Mouse (Mus musculus) hematopoietic stem cell, adult 5-6 weeks (primary cell): ENCODE measurements at regions not wholly inside any gene's neighbourhood (a gene's known extent, or its start where the extent isn't known, plus 50 kb on each side); places are given as distances from the start of the nearest gene placed in this dataset.

ENCODE experiments used
- ATAC-seq, 2 experiments: fragments of 125-278 bp in 1 of 2; replicated peaks in 1 of 2; 2 replicates each; pipeline ENCODE4 v1.8.0; 2016 to 2017; ENCODE audit warnings: inconsistent platforms in 2 of 2, mild to moderate bottlenecking in 2 of 2, moderate number of reproducible peaks in 2 of 2, low read depth in 1 of 2, moderate TSS enrichment in 1 of 2; ENCODE audit not compliant: low FRiP score in 2 of 2, poor library complexity in 2 of 2, severe bottlenecking in 2 of 2, insufficient read depth in 1 of 2, low TSS enrichment in 1 of 2

- no peak for ATAC-seq
These were observed 50.1 kb upstream of the Spred1 start for GRCm38 (mm10) chr2:117071098-117071497.
